Mouse (Mus musculus) small intestine, adult 2 months (tissue): ENCODE measurements around the gene Gba. TPM values are rescaled to one million over a fixed set of nuclear protein-coding genes. Genes with fewer than 3 reads are reported as not detected.

Source experiments
- H3K27ac ChIP-seq: fragments of 200-500 bp; 2 replicates; pipeline ENCODE4 v1.5.1; 2012; ENCODE audit warnings: low read depth, low read length, control low read depth, inconsistent platforms; ENCODE audit not compliant: insufficient read depth
- H3K27me3 ChIP-seq: fragments of 200-500 bp; 2 replicates; pipeline ENCODE4 v1.6.1; 2012; ENCODE audit warnings: mild to moderate bottlenecking, moderate library complexity, low read length, inconsistent platforms; ENCODE audit not compliant: control insufficient read depth, insufficient read depth
- H3K36me3 ChIP-seq: fragments of 200-500 bp; 2 replicates; pipeline ENCODE4 v1.6.1; 2012; ENCODE audit warnings: mild to moderate bottlenecking, low read length, control low read depth, inconsistent platforms; ENCODE audit not compliant: control insufficient read depth, insufficient read depth
- H3K4me1 ChIP-seq: fragments of 200-500 bp; 2 replicates; pipeline ENCODE4 v1.6.1; 2012; ENCODE audit warnings: low read length, inconsistent platforms, mixed read lengths; ENCODE audit not compliant: control insufficient read depth, insufficient read depth, insufficient read length
- H3K4me3 ChIP-seq: fragments of 200-500 bp; 2 replicates; pipeline ENCODE4 v1.5.1; 2012; ENCODE audit warnings: low read depth, mild to moderate bottlenecking, control low read depth, inconsistent platforms, low read length, moderate library complexity
- CTCF ChIP-seq: fragments of 200-500 bp; IDR thresholded peaks from 2 replicates; pipeline ENCODE4 v1.5.1; 2012; ENCODE audit warnings: low read depth, mild to moderate bottlenecking, control low read depth, inconsistent platforms, low read length, moderate library complexity, mixed read lengths; ENCODE audit not compliant: insufficient replicate concordance, insufficient read length; ENCODE audit errors: extremely low read depth
- POLR2A ChIP-seq: fragments of 200-500 bp; IDR thresholded peaks from 2 replicates; pipeline ENCODE4 v1.6.1; 2012; ENCODE audit warnings: low read depth, mild to moderate bottlenecking, control low read depth, inconsistent platforms, low read length, moderate library complexity
- WGBS: fragments of 180-500 bp; shearing (Covaris S2); methylation state at CpG from one replicate; pipeline ENCODE4 v1.1.7; 2018; 5-methylcytosine and 5-hydroxymethylcytosine counted together
- polyA plus RNA-seq: library from polyadenylated mRNA; depleted of rRNA; stranded (reverse); fragments of >200 nt; gene quantifications from 2 replicates; pipeline ENCODE4 v1.2.3, GENCODE M21; 2012

Gene Gba
- polyA plus RNA-seq, 1 experiment, result 70.6 TPM

DNA sequence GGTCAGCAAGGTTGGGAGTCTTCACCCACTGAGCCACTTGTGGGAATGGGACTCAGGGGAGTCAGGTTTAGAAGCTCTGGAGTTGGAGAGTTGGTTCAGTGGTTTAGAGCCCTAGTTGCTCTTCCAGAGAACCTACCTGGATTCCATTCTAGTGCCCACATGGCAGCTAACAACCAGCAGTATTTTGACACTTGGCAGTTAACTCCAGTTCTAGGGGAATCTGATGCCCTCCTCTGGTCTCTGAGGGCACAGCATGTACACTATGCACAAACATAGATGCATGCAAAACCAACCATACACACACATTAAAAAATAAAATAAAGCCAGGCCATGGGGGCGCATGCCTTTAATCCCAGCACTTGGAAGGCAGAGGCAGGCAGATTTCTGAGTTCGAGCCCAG lies 8.9 kb upstream of the Gba start:
- H3K27me3 ChIP-seq, result no peaks in the 10 kb centered on the region
- H3K36me3 ChIP-seq, result no peaks in the 10 kb centered on the region
- H3K27ac ChIP-seq, result no peak overlapping the region
- H3K4me1 ChIP-seq, result peaks cover 5% of the 10 kb centered on the region; the same call in 1 of the 2 replicates
- WGBS, result 95% methylated on average over 2 of the region's 2 CpGs
- TF ChIP-seq CTCF (peak; percentile 18; the same call in 1 of the 2 replicates), POLR2A (no peak)
- H3K4me3 ChIP-seq, result no peak overlapping the region

DNA sequence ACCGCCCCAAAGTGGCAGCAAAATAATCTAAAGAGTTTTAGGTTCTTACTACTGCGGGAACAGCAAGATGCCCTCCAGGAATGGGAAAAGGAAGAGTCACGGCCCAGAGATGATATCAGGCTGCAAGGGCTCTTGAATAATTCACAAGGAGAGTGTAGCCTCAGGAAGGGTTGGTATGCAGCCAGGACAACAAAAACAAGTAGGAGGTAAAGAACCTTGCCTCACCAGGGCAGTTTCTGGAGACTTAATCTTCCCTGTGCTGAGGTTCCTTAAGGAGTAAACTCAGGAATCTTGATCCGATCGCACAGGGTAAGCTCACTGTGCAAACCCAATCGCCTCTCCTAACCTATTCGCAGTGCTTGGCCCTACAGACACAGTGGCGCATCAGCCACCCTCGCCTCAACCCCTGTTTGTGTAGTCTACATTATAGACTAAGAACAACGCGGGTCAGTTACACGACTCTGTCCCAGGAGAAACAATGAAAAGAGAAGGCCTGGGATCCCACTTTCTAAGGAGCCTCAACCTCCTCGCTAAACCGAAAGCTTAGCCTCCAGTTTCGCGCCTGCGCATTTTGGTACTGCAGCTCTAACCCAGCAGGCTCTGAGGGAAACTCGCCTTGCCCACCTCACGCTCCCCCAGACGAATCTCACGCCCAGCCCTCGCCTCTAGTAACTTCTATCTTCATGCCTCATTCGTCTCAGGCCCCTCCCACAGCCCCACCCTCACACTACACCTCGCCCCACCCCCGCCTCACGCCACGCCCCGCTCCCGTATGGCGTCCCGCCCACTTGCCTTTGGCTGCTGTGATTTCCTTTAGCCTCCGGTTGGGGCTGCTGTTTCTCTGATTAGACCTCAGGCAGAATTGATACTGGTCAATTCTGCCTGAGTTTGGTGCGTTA lies 6.5 kb upstream of the Gba start:
- peak overlapping the region; percentile 61 for H3K4me3 ChIP-seq
- TF ChIP-seq CTCF, result peak; percentile 51; the same call in 1 of the 2 replicates
- peak; percentile 51; the same call in 1 of the 2 replicates for TF ChIP-seq POLR2A
- H3K36me3 ChIP-seq, result no peaks in the 10 kb centered on the region
- no peaks in the 10 kb centered on the region for H3K27me3 ChIP-seq
- WGBS, result 7% methylated on average over 33 of the region's 33 CpGs
- H3K4me1 ChIP-seq, result peaks cover 5% of the 10 kb centered on the region; the same call in 1 of the 2 replicates
- peak overlapping the region; percentile 65 for H3K27ac ChIP-seq

DNA sequence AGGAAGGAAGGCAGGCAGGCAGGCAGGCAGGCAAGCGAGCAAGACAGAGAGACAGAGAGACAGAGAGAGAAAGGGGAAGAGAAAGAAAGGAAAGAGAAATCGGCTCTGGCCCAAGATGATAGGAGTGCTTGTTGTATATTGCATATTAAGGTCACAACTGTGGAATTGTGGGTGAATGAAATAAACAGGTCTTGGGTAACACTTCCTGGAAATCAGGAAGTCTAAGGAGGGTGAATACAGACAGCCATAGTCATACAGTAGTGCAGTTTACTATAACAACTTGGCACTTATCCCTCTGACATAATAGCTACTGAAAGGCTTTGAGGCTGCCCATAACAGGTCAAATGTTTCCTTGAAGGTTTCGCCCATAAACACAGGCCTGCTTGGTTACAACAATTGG lies 2.9 kb upstream of the Gba start:
- H3K27ac ChIP-seq, result no peak overlapping the region
- H3K4me1 ChIP-seq, result peaks cover 8% of the 10 kb centered on the region; the same call in 1 of the 2 replicates
- H3K4me3 ChIP-seq, result no peak overlapping the region
- H3K27me3 ChIP-seq, result no peaks in the 10 kb centered on the region
- TF ChIP-seq CTCF (no peak), POLR2A (no peak)
- WGBS, result 68% methylated on average over 3 of the region's 3 CpGs
- peaks cover 8% of the 10 kb centered on the region; the same call in 1 of the 2 replicates for H3K36me3 ChIP-seq

DNA sequence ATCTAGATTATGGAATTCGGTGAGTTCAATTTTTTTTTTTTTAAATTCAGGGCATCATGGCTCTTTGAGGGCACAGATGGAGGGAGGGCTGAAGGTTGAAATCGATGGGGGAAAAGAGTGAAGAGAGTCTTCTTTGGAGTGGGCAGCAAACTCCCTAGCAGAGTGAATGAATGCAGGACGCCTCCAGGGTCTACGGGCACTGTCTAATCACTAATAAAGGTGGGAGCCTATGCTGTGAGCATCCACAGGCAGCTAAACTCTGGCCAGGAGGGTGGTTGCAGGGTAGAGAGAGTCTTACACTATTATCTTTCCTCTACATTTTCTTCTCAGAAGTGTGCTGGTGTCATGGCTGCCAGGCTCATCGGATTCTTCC lies 400 bp downstream of the Gba start:
- H3K27me3 ChIP-seq, result no peaks in the 10 kb centered on the region
- H3K36me3 ChIP-seq, result peaks cover 40% of the 10 kb centered on the region
- TF ChIP-seq CTCF, result no peak
- TF ChIP-seq POLR2A, result no peak
- H3K4me1 ChIP-seq, result peaks cover 4% of the 10 kb centered on the region; the same call in 1 of the 2 replicates
- peak overlapping the region; percentile 36; the same call in 1 of the 2 replicates for H3K27ac ChIP-seq
- peak overlapping the region; percentile 61 for H3K4me3 ChIP-seq
- 18% methylated on average over 5 of the region's 5 CpGs for WGBS

DNA sequence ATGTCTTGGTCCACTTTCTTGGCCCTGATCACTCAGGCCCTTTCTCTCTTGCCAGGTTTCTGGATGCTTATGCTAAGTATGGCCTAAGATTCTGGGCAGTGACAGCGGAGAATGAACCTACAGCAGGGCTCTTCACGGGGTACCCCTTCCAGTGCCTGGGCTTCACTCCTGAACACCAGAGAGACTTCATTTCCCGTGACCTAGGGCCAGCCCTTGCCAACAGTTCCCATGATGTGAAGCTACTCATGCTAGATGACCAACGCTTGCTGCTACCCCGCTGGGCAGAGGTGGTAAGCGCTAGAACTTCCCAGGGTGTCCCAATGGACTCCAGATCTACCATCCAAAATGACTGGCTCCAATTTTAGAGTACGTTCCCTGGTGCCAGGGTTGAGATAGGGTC lies 3.4 kb downstream of the Gba start:
- no peak for TF ChIP-seq POLR2A
- no peak for TF ChIP-seq CTCF
- H3K27ac ChIP-seq, result no peak overlapping the region
- H3K27me3 ChIP-seq, result no peaks in the 10 kb centered on the region
- 94% methylated on average over 7 of the region's 7 CpGs for WGBS
- H3K4me3 ChIP-seq, result no peak overlapping the region
- H3K4me1 ChIP-seq, result peaks cover 4% of the 10 kb centered on the region; the same call in 1 of the 2 replicates
- peaks cover 63% of the 10 kb centered on the region for H3K36me3 ChIP-seq

DNA sequence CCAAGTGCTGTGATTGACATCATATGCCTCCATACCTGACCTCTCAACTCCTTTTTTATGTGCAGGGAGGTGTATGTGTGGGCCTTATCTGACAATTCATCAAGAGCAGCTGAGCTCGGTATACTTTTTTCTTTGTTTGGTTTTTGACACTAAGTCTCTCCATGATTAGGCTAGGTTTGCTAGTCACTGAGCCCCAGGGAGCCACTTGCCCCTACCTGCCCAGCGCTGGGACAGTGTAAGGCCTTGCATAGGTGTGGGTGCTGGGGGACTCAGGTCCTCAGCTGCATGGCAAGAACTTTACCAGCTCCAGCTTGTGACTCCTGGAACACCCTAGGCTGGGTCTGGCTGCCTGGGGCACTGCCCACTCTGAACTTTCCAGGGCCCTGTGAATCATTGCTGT lies 4.0 kb downstream of the Gba start:
- Histone ChIP-seq H3K4me1 (peaks cover 4% of the 10 kb centered on the region; the same call in 1 of the 2 replicates), H3K27ac (no peak overlapping the region), H3K36me3 (peaks cover 63% of the 10 kb centered on the region), H3K27me3 (no peaks in the 10 kb centered on the region), H3K4me3 (no peak overlapping the region)
- TF ChIP-seq CTCF (no peak), POLR2A (no peak)
- 67% methylated on average over 2 of the region's 2 CpGs for WGBS

DNA sequence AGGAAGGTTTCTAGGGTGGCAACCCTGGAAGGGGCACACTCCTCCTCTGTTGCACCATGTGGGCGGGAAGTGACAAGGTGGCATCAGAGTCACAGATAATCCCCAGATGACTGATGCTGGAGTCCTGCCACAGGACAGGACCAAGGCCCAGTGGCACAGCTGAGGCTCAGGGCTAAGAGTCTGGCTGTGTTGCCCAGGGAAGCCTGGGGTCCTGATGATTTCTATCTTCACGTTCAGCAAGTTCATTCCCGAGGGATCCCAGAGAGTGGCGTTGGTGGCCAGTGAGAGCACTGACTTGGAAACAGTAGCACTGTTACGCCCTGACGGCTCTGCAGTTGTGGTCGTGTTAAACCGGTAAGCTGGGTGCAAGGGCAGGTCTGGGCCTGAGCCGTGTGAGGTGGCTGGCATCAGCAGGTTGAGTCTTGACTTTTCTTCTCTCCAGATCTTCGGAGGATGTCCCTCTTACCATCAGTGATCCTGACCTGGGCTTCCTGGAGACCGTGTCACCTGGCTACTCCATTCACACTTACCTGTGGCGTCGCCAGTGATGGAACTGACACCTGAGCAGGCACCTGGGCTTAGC lies 5.4 kb downstream of the Gba start:
- TF ChIP-seq CTCF (no peak), POLR2A (no peak)
- no peak overlapping the region for H3K4me3 ChIP-seq

More for the DNA sequence above, 5.4 kb downstream of the Gba start:
- H3K36me3 ChIP-seq, result peaks cover 63% of the 10 kb centered on the region
- 88% methylated on average over 13 of the region's 13 CpGs for WGBS
- no peak overlapping the region for H3K27ac ChIP-seq
- no peaks in the 10 kb centered on the region for H3K27me3 ChIP-seq
- peaks cover 6% of the 10 kb centered on the region; the same call in 1 of the 2 replicates for H3K4me1 ChIP-seq
